22 mouse cellular contexts compared by ENCODE assay signal in the genomic region with DNA sequence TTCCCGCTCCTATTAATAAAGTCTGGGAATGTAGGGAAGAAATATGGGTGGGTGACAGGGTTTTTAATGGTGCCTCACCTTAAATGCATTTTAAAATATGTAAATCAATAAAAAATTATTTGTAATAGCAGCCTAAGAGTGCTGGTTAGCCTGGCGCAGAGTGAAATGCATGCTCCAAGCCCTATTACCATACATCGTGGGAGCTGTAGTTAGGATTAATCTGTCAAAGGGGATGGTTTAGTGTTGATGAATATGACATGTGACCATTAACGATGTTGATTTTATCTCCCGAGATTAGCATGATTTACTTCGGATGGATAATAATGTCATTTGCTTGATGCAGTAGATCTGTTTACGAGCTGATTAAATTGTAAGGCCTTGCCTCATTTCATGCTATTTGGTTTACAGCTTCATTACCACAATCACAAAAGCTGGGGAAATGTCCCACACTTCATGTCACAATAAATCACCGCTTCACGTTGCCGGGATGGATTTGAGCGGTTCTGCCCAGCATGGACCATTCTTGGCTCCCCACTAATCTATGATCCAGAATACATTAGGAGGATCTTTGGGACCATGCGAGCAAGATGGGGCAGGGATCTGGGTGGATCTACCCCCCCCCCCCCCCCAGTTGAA. TPM values are rescaled to one million over a fixed set of nuclear protein-coding genes. Genes with fewer than 3 reads are reported as not detected.
DNase-seq lines count a peak whose midpoint lies in the region; ATAC-seq and TF ChIP-seq lines count a peak whose summit lies in the region.
"Had no signal": no experiment of that assay in that cellular context is flagged by ENCODE, and none has a peak within 500 bp of the region (broad histone marks: within the 10 kb centered on the region; RNA-seq: fewer than 3 reads in every experiment).

No protein-coding gene starts in this region.

- TF ChIP-seq CTCF in forebrain, postnatal 0 days (IDR thresholded peaks at IDR 0.05; ENCODE audit: low read depth), result no peak

- peaks cover 16% of the 10 kb centered on the region for H3K4me1 ChIP-seq in forebrain, embryonic 13.5 days
- no peaks in the 10 kb centered on the region for H3K4me1 ChIP-seq in forebrain, postnatal 0 days (ENCODE audit: insufficient read depth)
- H3K4me1 ChIP-seq in hindbrain, embryonic 13.5 days (replicated peaks), result peaks cover 33% of the 10 kb centered on the region
- peaks cover 40% of the 10 kb centered on the region for H3K4me1 ChIP-seq in neural tube, embryonic 13.5 days (replicated peaks)
- H3K4me1 ChIP-seq: limb, embryonic 15.5 days; liver, embryonic 15.5 days had no signal

- H3K36me3 ChIP-seq in forebrain, embryonic 13.5 days (ENCODE audit: poor library complexity, severe bottlenecking), result no peaks in the 10 kb centered on the region
- H3K36me3 ChIP-seq in forebrain, postnatal 0 days (ENCODE audit: insufficient read depth), result no peaks in the 10 kb centered on the region
- no peaks in the 10 kb centered on the region for H3K36me3 ChIP-seq in hindbrain, embryonic 13.5 days
- H3K36me3 ChIP-seq in neural tube, embryonic 13.5 days, result no peaks in the 10 kb centered on the region
- H3K36me3 ChIP-seq: embryonic facial prominence, embryonic 10.5 days; G1E; limb, embryonic 15.5 days; liver, embryonic 15.5 days had no signal

- no peak for DNase-seq in forebrain, postnatal 0 days
- peak; percentile 21 for DNase-seq in MN1 (ENCODE audit: low spot score)
- no peak for DNase-seq in thymus, adult 18-20 months
- no peak for DNase-seq in adrenal gland, adult (ENCODE audit: inconsistent age in 2 of 2, low spot score in 1 of 2)
- DNase-seq in kidney, adult 18-20 months, result no peak
- DNase-seq: adrenal gland, postnatal 36 days; cerebellum, adult 18-20 months; cerebellum, postnatal 36 days; gastrocnemius, adult 2 months; heart, postnatal 10 days; kidney, adult 11 months; thymus, adult 2 months had no signal

- ATAC-seq in forebrain, embryonic 13.5 days, result no peak
- no peak for ATAC-seq in forebrain, postnatal 0 days
- ATAC-seq in hindbrain, embryonic 13.5 days (ENCODE audit: low FRiP score), result peak; percentile 70
- peak; percentile 85 for ATAC-seq in neural tube, embryonic 13.5 days (ENCODE audit: low read depth)
- ATAC-seq: lung, postnatal 0 days had no signal

- no peak overlapping the region for H3K4me3 ChIP-seq in forebrain, embryonic 13.5 days
- H3K4me3 ChIP-seq in forebrain, postnatal 0 days (ENCODE audit: low read depth, low read length), result no peak overlapping the region
- H3K4me3 ChIP-seq in hindbrain, embryonic 13.5 days, result no peak overlapping the region
- no peak overlapping the region for H3K4me3 ChIP-seq in neural tube, embryonic 13.5 days
- H3K4me3 ChIP-seq: embryonic facial prominence, embryonic 10.5 days; gastrocnemius, adult 2 months; limb, embryonic 15.5 days; liver, embryonic 15.5 days had no signal

- H3K9ac ChIP-seq in forebrain, embryonic 13.5 days, result no peak overlapping the region
- H3K9ac ChIP-seq in forebrain, postnatal 0 days, result no peak overlapping the region
- H3K9ac ChIP-seq in hindbrain, embryonic 13.5 days, result no peak overlapping the region
- no peak overlapping the region for H3K9ac ChIP-seq in neural tube, embryonic 13.5 days
- H3K9ac ChIP-seq: limb, embryonic 15.5 days; liver, embryonic 15.5 days had no signal

- WGBS in forebrain, embryonic 13.5 days, result 33% methylated on average over 12 of the region's 12 CpGs
- WGBS in forebrain, postnatal 0 days, result 35% methylated on average over 12 of the region's 12 CpGs
- 33% methylated on average over 12 of the region's 12 CpGs for WGBS in hindbrain, embryonic 13.5 days
- WGBS in neural tube, embryonic 13.5 days, result 15% methylated on average over 12 of the region's 12 CpGs

- peaks cover 5% of the 10 kb centered on the region; the same call in 1 of the 2 replicates for H3K9me3 ChIP-seq in forebrain, embryonic 13.5 days (replicated peaks)
- no peaks in the 10 kb centered on the region for H3K9me3 ChIP-seq in forebrain, postnatal 0 days (ENCODE audit: low read length)
- H3K9me3 ChIP-seq in hindbrain, embryonic 13.5 days, result no peaks in the 10 kb centered on the region
- no peaks in the 10 kb centered on the region for H3K9me3 ChIP-seq in neural tube, embryonic 13.5 days
- H3K9me3 ChIP-seq: G1E; limb, embryonic 15.5 days; liver, embryonic 15.5 days had no signal

- H3K27ac ChIP-seq in forebrain, embryonic 13.5 days, result peak overlapping the region; percentile 25; the same call in 1 of the 2 replicates
- no peak overlapping the region for H3K27ac ChIP-seq in forebrain, postnatal 0 days (ENCODE audit: low read depth, low read length)
- H3K27ac ChIP-seq in hindbrain, embryonic 13.5 days, result peak overlapping the region; percentile 66
- peak overlapping the region; percentile 83 for H3K27ac ChIP-seq in neural tube, embryonic 13.5 days (replicated peaks)
- H3K27ac ChIP-seq: embryonic facial prominence, embryonic 10.5 days; gastrocnemius, adult 2 months; kidney, postnatal 0 days; limb, embryonic 15.5 days; liver, embryonic 15.5 days had no signal

- H3K4me2 ChIP-seq in forebrain, embryonic 13.5 days, result no peak overlapping the region
- H3K4me2 ChIP-seq in forebrain, postnatal 0 days (ENCODE audit: low read depth), result no peak overlapping the region
- H3K4me2 ChIP-seq in hindbrain, embryonic 13.5 days, result no peak overlapping the region
- no peak overlapping the region for H3K4me2 ChIP-seq in neural tube, embryonic 13.5 days
- H3K4me2 ChIP-seq: heart, embryonic 11.5 days; limb, embryonic 15.5 days; liver, embryonic 15.5 days had no signal

- H3K27me3 ChIP-seq in forebrain, embryonic 13.5 days, result peaks cover 23% of the 10 kb centered on the region; the same call in 1 of the 2 replicates
- H3K27me3 ChIP-seq in forebrain, postnatal 0 days (ENCODE audit: insufficient read depth, low read length), result no peaks in the 10 kb centered on the region
- H3K27me3 ChIP-seq in hindbrain, embryonic 13.5 days, result peaks cover 12% of the 10 kb centered on the region
- peaks cover 28% of the 10 kb centered on the region for H3K27me3 ChIP-seq in neural tube, embryonic 13.5 days
- H3K27me3 ChIP-seq: liver, embryonic 15.5 days had no signal

RNA-seq across cellular contexts. Expression of a gene that starts 21.9 kb away (rescaled TPM):
- polyA plus RNA-seq in forebrain, embryonic 13.5 days (2015; fragmentation: Nextera tagmentation; extraction: Ambion mirVana), result 6.1 and 7.7 TPM in 2 replicates
- 7.7 and 8.7 TPM in 2 replicates for total RNA-seq in forebrain, postnatal 0 days (2014; rRNA removed)
- polyA plus RNA-seq in forebrain, postnatal 0 days (2015; fragmentation: Nextera tagmentation; extraction: Ambion mirVana), result 3.9 and 5.0 TPM in 2 replicates
- 16.1 and 16.8 TPM in 2 replicates for polyA plus RNA-seq in hindbrain, embryonic 13.5 days (2015; fragmentation: Nextera tagmentation; extraction: Ambion mirVana)
- polyA plus RNA-seq in neural tube, embryonic 13.5 days (2015; fragmentation: Nextera tagmentation; extraction: Ambion mirVana), result 16.9 and 20.4 TPM in 2 replicates
- total RNA-seq: G1E had no signal

RNA-seq across cellular contexts. Expression of a gene that starts 52.0 kb away (rescaled TPM):
- polyA plus RNA-seq in forebrain, embryonic 13.5 days (2015; fragmentation: Nextera tagmentation; extraction: Ambion mirVana), result not detected in 2 replicates
- 0.15 TPM in 1 of 2 replicates, not detected in the other for total RNA-seq in forebrain, postnatal 0 days (2014; rRNA removed)
- 0.18 and 0.28 TPM in 2 replicates for polyA plus RNA-seq in forebrain, postnatal 0 days (2015; fragmentation: Nextera tagmentation; extraction: Ambion mirVana)
- 0.16 TPM in 1 of 2 replicates, not detected in the other for polyA plus RNA-seq in hindbrain, embryonic 13.5 days (2015; fragmentation: Nextera tagmentation; extraction: Ambion mirVana)
- polyA plus RNA-seq in neural tube, embryonic 13.5 days (2015; fragmentation: Nextera tagmentation; extraction: Ambion mirVana), result 0.54 TPM in 1 of 2 replicates, not detected in the other
- total RNA-seq: G1E had no signal
- polyA plus RNA-seq: G1E had no signal

Comparison
In these comparisons a context has a peak if more than half of its experiments do, and no peak if none do; other contexts are left out.
1. ATAC-seq: peak in hindbrain, embryonic 13.5 days (single experiment) and neural tube, embryonic 13.5 days (single experiment); none in forebrain, embryonic 13.5 days (single experiment) and forebrain, postnatal 0 days (single experiment).